Mouse (Mus musculus): ENCODE measurements around the gene Zfp932. TPM values are rescaled to one million over a fixed set of nuclear protein-coding genes. Genes with fewer than 3 reads are reported as not detected.

Gene Zfp932
- 1.6 and 8.3 TPM in 2 replicates for polyA plus RNA-seq (2012; rRNA removed; ENCODE audit: low replicate concordance)

GRCm38 (mm10) chr5:109996026-109996937 is at the start of gene Zfp932:
Gene Zfp932 (plus strand): TSS chr5:109996521.

Other genes starting within 250 kb of the Zfp932 start
- 0.48 and 3.4 TPM in 2 replicates for gene 4930522L14Rik, start 244.6 kb upstream of the Zfp932 start, polyA plus RNA-seq (2012; rRNA removed; ENCODE audit: low replicate concordance)
- gene Gm15446, start 73.1 kb upstream of the Zfp932 start, polyA plus RNA-seq (2012; rRNA removed; ENCODE audit: low replicate concordance), result 1.3 and 3.5 TPM in 2 replicates
- 0.68 TPM in 1 of 2 replicates, not detected in the other for gene Gm17655, start 76.0 kb downstream of the Zfp932 start, polyA plus RNA-seq (2012; rRNA removed; ENCODE audit: low replicate concordance)
- gene Gm35315, start 97.9 kb downstream of the Zfp932 start, polyA plus RNA-seq (2012; rRNA removed; ENCODE audit: low replicate concordance), result 0.06 and 0.22 TPM in 2 replicates
- 3.6 and 4.3 TPM in 2 replicates for gene Plcxd1, start 103.4 kb downstream of the Zfp932 start, polyA plus RNA-seq (2012; rRNA removed; ENCODE audit: low replicate concordance)
- 96.9 and 180 TPM in 2 replicates for gene Gtpbp6, start 111.7 kb downstream of the Zfp932 start, polyA plus RNA-seq (2012; rRNA removed; ENCODE audit: low replicate concordance)
- gene Zfp605, start 113.6 kb downstream of the Zfp932 start, polyA plus RNA-seq (2012; rRNA removed; ENCODE audit: low replicate concordance), result 0.18 and 0.70 TPM in 2 replicates
- 47.0 and 73.3 TPM in 2 replicates for gene Chfr, start 139.3 kb downstream of the Zfp932 start, polyA plus RNA-seq (2012; rRNA removed; ENCODE audit: low replicate concordance)
- 6.5 and 8.6 TPM in 2 replicates for gene Golga3, start 180.2 kb downstream of the Zfp932 start, polyA plus RNA-seq (2012; rRNA removed; ENCODE audit: low replicate concordance)
- gene Ankle2, start 234.5 kb downstream of the Zfp932 start, polyA plus RNA-seq (2012; rRNA removed; ENCODE audit: low replicate concordance), result 10.1 and 12.8 TPM in 2 replicates

Measured in mammary gland, adult 2 months (tissue).